Mouse (Mus musculus): Measurements from ENCODE around the gene Nrip2.
A peak's percentile ranks its signal among the peaks of the same experiment; 100 is the strongest.

- TF ChIP-seq POLR2A (IDR thresholded peaks at IDR 0.05; ENCODE audit: borderline replicate concordance, extremely low read depth, low read depth, low read length) (peak; percentile 95), CTCF (IDR thresholded peaks at IDR 0.05; ENCODE audit: insufficient read depth, low read length) (no peak)
Measured at GRCm38 (mm10) chr6:128424269-128425019, 25.3 kb downstream of the Nrip2 start, which contains the start of gene Itfg2.

All from lung, adult 2 months (tissue).